Mouse (Mus musculus): ENCODE measurements at regions not wholly inside any gene's neighbourhood (a gene's known extent, or its start where the extent isn't known, plus 50 kb on each side); places are given as distances from the start of the nearest gene placed in this dataset.

- no peak overlapping the region for H3K4me3 ChIP-seq (ENCODE audit: low read depth, low read length)
- ATAC-seq (no peak), DNase-seq (ENCODE audit: low spot score) (no peak)
- whole genome bisulfite sequencing, result 63% methylated on average over 6 of the region's 6 CpGs
- TF ChIP-seq EP300 (IDR thresholded peaks at IDR 0.05) (no peak), CTCF (IDR thresholded peaks at IDR 0.05) (no peak)
- H3K27me3 ChIP-seq (replicated peaks; ENCODE audit: insufficient read depth, low read length), result no peaks in the 10 kb centered on the region
- H3K9me3 ChIP-seq (ENCODE audit: low read length), result no peaks in the 10 kb centered on the region
- no peak overlapping the region for H3K4me2 ChIP-seq (replicated peaks; ENCODE audit: low read depth, low read length)
- no peaks in the 10 kb centered on the region for H3K36me3 ChIP-seq (ENCODE audit: insufficient read depth, low read length)
- H3K9ac ChIP-seq (replicated peaks; ENCODE audit: low read depth), result no peak overlapping the region
- no peak overlapping the region for H3K27ac ChIP-seq (ENCODE audit: low read length)
- H3K4me1 ChIP-seq (ENCODE audit: insufficient read depth, low read depth, low read length), result no peaks in the 10 kb centered on the region
Observed at GRCm38 (mm10) chr4:131401255-131401654, 436.8 kb downstream of the Ptpru start.

- Histone ChIP-seq H3K9ac (replicated peaks; ENCODE audit: low read depth) (no peak overlapping the region), H3K27ac (ENCODE audit: low read length) (no peak overlapping the region), H3K27me3 (replicated peaks; ENCODE audit: insufficient read depth, low read length) (no peaks in the 10 kb centered on the region), H3K4me3 (ENCODE audit: low read depth, low read length) (no peak overlapping the region), H3K4me1 (ENCODE audit: insufficient read depth, low read depth, low read length) (no peaks in the 10 kb centered on the region), H3K4me2 (replicated peaks; ENCODE audit: low read depth, low read length) (no peak overlapping the region), H3K9me3 (ENCODE audit: low read length) (no peaks in the 10 kb centered on the region), H3K36me3 (ENCODE audit: insufficient read depth, low read length) (no peaks in the 10 kb centered on the region)
- 69% methylated on average over 12 of the region's 12 CpGs for WGBS
- no peak for TF ChIP-seq EP300 (IDR thresholded peaks at IDR 0.05)
- TF ChIP-seq CTCF (IDR thresholded peaks at IDR 0.05), result no peak
- ATAC-seq, result no peak
- no peak for DNase-seq (ENCODE audit: low spot score)
Observed at GRCm38 (mm10) chr4:131405376-131406017, 432.6 kb downstream of the Ptpru start.

DNA sequence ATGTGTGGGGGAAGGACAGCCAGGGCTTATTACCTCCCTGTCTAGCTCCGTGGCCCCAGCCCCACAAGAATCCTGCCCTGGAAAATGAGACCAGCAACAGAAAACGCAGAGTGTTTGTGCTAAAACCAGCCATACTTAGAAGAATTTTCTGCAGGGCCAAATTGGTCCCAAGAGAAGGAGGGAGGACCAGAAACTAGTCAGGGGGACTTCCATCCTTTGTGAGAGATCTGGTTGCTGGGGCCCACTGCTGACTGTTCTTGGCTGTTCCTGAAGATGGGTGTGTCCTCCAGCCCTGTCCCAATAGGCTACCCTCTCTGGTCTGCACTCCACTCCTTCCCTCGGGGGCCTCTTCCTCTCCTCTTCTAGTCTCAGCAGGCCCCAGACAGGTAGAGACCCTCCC lies 430.6 kb downstream of the Ptpru start:
- Histone ChIP-seq H3K4me3 (ENCODE audit: low read depth, low read length) (no peak overlapping the region), H3K27me3 (replicated peaks; ENCODE audit: insufficient read depth, low read length) (no peaks in the 10 kb centered on the region), H3K27ac (ENCODE audit: low read length) (no peak overlapping the region), H3K4me2 (replicated peaks; ENCODE audit: low read depth, low read length) (no peak overlapping the region), H3K36me3 (ENCODE audit: insufficient read depth, low read length) (no peaks in the 10 kb centered on the region), H3K9me3 (ENCODE audit: low read length) (no peaks in the 10 kb centered on the region), H3K4me1 (ENCODE audit: insufficient read depth, low read depth, low read length) (no peaks in the 10 kb centered on the region), H3K9ac (replicated peaks; ENCODE audit: low read depth) (no peak overlapping the region)
- 42% methylated on average over 3 of the region's 3 CpGs for WGBS
- no peak for ATAC-seq
- TF ChIP-seq EP300 (IDR thresholded peaks at IDR 0.05) (no peak), CTCF (IDR thresholded peaks at IDR 0.05) (no peak)
- DNase-seq (ENCODE audit: low spot score), result no peak

- Histone ChIP-seq H3K4me2 (replicated peaks; ENCODE audit: low read depth, low read length) (no peak overlapping the region), H3K27ac (ENCODE audit: low read length) (no peak overlapping the region), H3K36me3 (ENCODE audit: insufficient read depth, low read length) (no peaks in the 10 kb centered on the region), H3K27me3 (replicated peaks; ENCODE audit: insufficient read depth, low read length) (no peaks in the 10 kb centered on the region), H3K9ac (replicated peaks; ENCODE audit: low read depth) (no peak overlapping the region), H3K4me1 (ENCODE audit: insufficient read depth, low read depth, low read length) (no peaks in the 10 kb centered on the region), H3K4me3 (ENCODE audit: low read depth, low read length) (no peak overlapping the region), H3K9me3 (ENCODE audit: low read length) (no peaks in the 10 kb centered on the region)
- no peak for TF ChIP-seq CTCF (IDR thresholded peaks at IDR 0.05)
- WGBS, result 72% methylated on average over 1 of the region's 1 CpGs
- ATAC-seq (no peak), DNase-seq (ENCODE audit: low spot score) (no peak)
Observed at GRCm38 (mm10) chr4:131408644-131409043, 429.4 kb downstream of the Ptpru start.

DNA sequence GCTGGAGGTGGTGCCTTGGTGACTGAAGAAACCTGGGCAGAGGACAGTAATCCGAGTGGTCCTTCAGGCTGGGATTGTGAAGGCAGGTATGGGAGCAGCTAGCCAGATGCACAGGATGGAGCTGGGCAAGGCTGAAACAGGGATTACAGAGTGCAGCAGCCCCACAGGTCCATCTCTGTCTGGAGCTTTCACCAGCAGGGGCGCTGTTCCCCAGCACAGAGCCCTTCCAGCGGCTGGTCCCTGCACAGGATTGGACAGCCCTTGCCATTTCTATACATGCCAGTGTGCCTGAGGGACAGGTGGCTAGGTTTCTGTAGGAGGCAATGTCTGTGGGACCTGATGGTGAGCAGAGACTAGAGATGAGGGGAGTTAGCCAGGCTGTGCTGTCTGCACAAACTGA lies 428.3 kb downstream of the Ptpru start:
- 30% methylated on average over 3 of the region's 3 CpGs for WGBS
- peak; percentile 37 for DNase-seq (ENCODE audit: low spot score)
- Histone ChIP-seq H3K9me3 (ENCODE audit: low read length) (no peaks in the 10 kb centered on the region), H3K27ac (ENCODE audit: low read length) (no peak overlapping the region), H3K9ac (replicated peaks; ENCODE audit: low read depth) (no peak overlapping the region), H3K27me3 (replicated peaks; ENCODE audit: insufficient read depth, low read length) (no peaks in the 10 kb centered on the region), H3K4me3 (ENCODE audit: low read depth, low read length) (no peak overlapping the region), H3K4me1 (ENCODE audit: insufficient read depth, low read depth, low read length) (no peaks in the 10 kb centered on the region), H3K36me3 (ENCODE audit: insufficient read depth, low read length) (no peaks in the 10 kb centered on the region), H3K4me2 (replicated peaks; ENCODE audit: low read depth, low read length) (no peak overlapping the region)
- TF ChIP-seq EP300 (IDR thresholded peaks at IDR 0.05), result no peak
- TF ChIP-seq CTCF (IDR thresholded peaks at IDR 0.05), result peak; percentile 77
- ATAC-seq, result no peak

DNA sequence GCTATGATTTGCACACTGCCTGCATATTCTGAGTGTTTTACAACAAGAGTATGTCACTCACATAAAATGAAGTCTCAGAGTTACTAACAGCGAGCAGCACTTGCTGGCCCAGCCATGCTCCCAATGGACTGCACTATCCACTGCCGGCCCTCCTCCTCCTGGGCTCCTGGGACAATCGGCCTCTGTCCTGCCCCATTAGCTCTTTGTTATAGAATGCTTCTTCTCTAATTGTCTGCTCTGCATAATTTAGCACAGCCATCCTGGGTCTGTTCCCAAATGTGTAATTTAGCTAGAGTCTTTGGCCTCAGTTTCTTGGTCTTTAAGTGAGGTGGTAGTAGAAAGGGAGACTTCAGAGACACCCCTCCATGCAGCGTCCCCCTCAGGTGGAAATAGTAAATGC lies 426.2 kb downstream of the Ptpru start:
- Histone ChIP-seq H3K4me1 (ENCODE audit: insufficient read depth, low read depth, low read length) (no peaks in the 10 kb centered on the region), H3K4me2 (replicated peaks; ENCODE audit: low read depth, low read length) (no peak overlapping the region), H3K36me3 (ENCODE audit: insufficient read depth, low read length) (no peaks in the 10 kb centered on the region), H3K27ac (ENCODE audit: low read length) (no peak overlapping the region), H3K4me3 (ENCODE audit: low read depth, low read length) (no peak overlapping the region), H3K27me3 (replicated peaks; ENCODE audit: insufficient read depth, low read length) (no peaks in the 10 kb centered on the region), H3K9me3 (ENCODE audit: low read length) (no peaks in the 10 kb centered on the region), H3K9ac (replicated peaks; ENCODE audit: low read depth) (no peak overlapping the region)
- DNase-seq (ENCODE audit: low spot score) (no peak), ATAC-seq (no peak)
- no peak for TF ChIP-seq EP300 (IDR thresholded peaks at IDR 0.05)
- TF ChIP-seq CTCF (IDR thresholded peaks at IDR 0.05), result no peak
- 67% methylated on average over 4 of the region's 4 CpGs for WGBS

DNA sequence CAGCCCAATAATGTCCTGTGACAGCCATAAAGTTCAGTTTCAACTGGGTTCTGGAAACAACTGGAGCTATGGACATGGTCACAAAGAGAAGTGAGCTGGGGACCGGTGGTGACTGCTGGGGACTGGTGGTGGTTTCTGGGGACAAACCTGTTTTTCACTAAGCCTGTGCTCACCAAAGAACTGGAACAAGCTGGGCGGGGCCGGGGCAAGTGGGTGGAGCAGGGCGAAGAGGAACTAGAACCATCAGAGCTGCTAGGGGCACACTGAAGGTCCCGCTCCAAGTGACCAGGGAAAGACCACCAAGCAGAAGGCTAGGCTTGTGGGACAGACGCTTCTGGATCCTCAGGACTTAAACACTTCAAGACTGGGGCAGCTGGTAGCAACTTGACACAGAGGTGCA lies 424.7 kb downstream of the Ptpru start:
- H3K9ac ChIP-seq (replicated peaks; ENCODE audit: low read depth), result no peak overlapping the region
- WGBS, result 73% methylated on average over 6 of the region's 6 CpGs
- H3K4me3 ChIP-seq (ENCODE audit: low read depth, low read length), result no peak overlapping the region
- no peak overlapping the region for H3K27ac ChIP-seq (ENCODE audit: low read length)
- no peaks in the 10 kb centered on the region for H3K36me3 ChIP-seq (ENCODE audit: insufficient read depth, low read length)
- H3K4me2 ChIP-seq (replicated peaks; ENCODE audit: low read depth, low read length), result no peak overlapping the region
- TF ChIP-seq CTCF (IDR thresholded peaks at IDR 0.05) (no peak), EP300 (IDR thresholded peaks at IDR 0.05) (no peak)
- no peaks in the 10 kb centered on the region for H3K27me3 ChIP-seq (replicated peaks; ENCODE audit: insufficient read depth, low read length)
- H3K9me3 ChIP-seq (ENCODE audit: low read length), result no peaks in the 10 kb centered on the region
- DNase-seq (ENCODE audit: low spot score) (no peak), ATAC-seq (no peak)
- H3K4me1 ChIP-seq (ENCODE audit: insufficient read depth, low read depth, low read length), result no peaks in the 10 kb centered on the region
